Mouse (Mus musculus) cerebellum, postnatal 25 days (tissue): ENCODE measurements around the gene Hemgn.

ENCODE experiments used
- DNase-seq, 2 experiments: peaks; one replicate each; pipeline ENCODE4 v3.0.0; 2021; ENCODE audit warnings: mixed read lengths in 2 of 2

The Hemgn gene

DNA sequence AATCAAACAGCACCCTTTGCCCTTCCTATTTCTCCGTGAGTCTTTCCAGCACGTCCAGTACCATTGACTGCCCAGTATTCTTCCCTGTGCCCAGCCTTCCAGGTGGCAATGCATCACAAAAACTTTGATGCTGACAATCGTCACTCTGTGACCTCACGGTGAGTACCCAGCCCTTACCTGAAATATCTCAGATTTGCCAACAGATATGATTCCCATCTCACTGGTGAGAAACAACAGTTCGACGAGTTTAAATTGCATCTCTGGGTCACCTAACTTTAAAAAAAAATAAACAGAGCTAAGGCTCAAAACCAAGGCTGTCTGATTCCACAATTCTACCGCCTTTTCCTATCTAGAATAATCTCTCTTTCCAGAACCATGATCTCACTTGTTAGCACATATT lies at the start of gene Hemgn:
Gene Hemgn (minus strand): TSS at position 101 of the 400 bp plus-strand sequence.
- DNase-seq, result no peak

DNA sequence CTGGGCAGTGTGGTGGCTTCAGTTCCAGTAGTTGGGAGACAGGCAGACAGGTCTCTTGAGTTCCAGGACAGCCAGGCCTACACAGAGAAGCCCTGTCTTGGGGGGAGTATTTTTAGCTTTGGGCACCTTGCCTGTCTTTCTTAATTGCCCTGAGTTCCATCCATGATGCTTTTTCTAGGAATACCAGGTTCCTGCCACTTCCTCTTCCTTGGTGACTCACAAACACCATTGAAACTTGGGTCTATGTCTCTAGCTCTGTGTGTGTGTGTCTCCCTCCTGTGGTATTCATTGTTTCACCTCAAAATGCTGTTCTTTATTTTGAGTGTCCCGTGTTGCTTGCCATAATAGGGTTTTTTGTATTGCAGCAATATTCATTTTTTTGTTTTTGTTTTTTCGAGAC lies 45.1 kb upstream of the Hemgn start:
- DNase-seq, result no peak

DNA sequence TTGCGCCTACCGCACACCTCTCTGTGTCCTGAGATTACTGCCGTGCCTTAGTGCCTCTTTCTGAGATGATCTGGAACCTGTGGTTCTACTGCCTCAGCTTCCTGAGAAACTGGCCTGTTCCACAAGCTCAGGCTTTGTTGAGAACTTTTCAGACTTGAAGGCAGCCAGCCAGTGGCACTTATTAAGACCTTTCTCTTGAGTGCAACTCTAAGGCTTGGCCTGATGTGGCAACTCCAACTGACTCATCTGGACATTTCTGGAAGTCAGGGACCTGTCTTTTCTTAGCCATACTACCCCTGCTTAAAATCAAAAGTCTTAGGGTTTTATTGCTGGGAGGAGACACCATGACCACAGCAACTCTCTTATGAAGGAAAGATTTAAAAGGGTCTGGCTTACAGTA lies 43.9 kb upstream of the Hemgn start:
- DNase-seq, result no peak

DNA sequence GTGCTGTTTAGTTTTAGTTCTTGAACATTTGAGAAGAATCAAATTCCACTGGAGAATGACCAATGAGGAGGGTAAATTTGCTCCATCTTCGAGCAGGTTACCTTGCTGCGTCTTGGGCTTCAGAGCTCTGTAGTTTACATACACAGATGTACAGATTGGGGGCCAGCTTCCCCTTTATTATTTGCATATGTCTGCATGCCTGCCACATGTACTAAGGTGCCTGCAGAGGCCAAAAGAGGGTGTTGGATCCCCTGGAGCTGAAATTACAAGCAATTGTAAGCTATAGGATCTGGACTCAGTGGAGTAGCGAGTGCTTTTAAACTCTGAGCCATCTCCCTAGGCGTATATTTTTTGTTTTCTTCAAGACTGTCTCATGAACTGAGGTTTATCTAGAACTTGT lies 43.5 kb upstream of the Hemgn start:
- DNase-seq, result no peak

DNA sequence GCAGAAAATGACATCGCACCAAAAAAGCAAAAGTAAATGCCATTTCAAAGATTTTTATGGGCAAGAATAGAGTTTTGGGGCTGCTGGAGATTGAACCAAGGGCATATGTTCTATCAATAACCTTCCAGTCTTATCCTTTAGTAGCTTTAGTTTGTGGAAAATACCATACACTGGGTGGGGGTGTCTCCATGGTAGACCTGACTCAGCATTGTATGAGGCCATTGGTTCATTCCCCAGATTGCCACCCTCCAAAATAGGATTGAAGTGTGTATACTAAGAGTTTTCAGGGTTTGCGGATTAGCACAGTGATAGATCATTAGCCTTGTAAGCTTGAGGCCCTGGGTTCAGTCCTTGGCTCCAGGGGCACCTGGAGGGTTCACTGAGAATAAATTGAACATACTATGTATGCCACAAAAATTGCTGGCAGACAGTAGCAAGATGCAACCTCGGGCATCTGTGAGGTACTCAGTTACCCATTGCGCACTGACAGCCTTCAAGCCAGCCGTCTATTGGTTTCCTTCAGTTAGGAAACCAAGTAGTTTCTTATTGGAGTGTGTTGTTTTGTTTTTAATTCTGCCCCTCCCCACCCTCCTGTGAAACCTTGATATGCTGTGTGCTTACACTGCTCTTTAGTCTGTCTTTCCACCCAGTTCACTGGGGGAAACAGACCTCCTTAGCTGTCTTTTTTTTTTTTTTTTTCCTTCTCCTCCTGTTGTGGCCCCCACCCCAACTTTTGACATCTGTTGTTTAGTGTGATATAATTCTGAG lies 41.0 kb upstream of the Hemgn start:
- no peak for DNase-seq

DNA sequence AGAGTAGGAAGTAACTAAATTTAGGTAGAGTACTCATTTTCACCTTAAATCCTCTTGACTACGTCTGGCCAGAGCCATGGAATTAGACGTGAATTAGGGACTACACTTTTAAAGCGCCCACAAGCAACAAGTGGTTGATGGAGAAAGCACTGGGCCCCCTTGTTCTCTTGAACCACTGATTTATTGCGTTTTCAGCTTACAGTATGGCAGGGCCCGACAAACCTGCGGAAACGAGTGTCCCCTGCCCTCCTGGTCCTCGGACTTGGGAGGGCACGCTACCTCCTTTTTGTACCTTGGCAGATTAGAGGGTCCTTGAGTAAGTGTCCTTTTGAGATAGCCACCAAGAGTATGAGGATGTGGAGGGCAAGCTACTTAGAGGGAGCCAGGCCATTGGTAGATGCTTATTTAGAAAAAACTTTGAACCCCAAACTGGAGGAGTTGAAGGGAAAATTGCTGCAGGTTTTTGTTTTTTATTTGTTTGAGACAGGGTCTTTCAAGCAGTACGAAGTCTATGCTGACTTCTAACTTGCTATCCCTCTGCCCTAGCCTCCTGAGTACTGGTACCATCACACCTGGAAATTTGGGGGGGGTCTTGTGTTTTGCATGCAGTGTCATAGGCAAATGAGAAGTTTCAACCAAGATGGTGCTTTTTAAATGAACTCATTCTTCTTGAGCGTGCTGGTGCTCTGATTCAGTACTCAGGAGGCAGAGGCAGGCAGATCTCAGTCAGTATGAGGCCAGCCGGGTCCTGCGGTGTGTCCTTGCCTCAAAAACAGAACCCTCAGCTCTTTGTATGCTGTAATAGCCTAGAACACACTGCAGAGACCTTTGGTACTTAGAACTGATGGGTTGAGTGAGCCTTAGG lies 39.8 kb upstream of the Hemgn start:
- no peak for DNase-seq

DNA sequence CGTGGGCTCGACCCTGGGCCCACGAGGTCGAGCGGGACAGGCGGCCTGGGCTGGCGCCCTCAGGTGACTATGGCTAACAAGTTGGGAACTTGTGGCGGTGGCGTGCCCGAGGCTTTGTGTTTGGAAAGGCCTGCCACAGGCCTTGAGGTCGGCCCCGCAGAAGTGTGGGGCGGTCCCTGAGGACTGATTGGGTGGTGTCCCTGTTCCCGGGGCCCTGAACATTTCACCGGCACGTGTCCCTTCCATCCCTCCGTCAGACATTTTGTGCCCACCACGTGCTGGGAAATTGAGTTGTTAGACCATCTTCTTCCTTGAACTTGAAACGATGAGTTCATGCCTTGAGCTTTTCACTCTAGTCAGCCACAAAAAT lies 39.2 kb upstream of the Hemgn start:
- DNase-seq, result no peak

DNA sequence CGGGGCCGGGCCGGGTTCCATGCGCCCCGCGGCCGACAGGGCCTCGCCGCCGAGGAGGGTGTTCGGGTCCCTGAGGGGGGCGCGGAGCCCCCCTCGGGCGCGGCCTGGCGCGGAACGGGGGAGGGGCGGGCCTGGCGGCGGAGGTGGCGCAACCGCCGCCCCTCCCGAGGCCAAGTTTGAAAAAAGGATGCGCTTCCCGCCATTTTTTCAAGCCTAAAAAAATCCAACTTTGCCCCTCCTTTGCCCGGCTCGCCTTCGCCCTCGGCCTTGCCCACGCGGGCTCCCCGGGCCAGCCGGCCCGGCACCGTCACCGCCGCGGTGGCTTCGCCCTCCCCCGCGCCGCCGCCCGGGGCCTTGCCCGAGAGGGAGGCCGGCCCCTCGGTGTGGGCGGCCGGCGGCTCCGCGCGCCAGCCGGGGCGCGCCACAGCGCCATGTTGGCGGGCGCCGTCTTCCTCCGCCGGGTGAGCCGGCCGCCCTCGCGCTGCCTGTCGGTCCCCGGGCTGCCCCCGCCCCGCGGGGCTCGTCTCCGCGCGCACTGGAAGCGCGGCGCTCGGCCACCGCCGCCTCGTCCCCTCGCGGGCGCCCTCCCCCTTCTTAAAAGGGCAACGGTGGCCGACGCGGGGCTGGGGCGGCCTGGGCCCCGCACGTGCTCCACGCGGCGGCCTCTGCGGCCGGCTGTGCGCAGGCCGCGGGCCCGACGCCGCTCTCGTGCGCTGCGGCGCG lies 38.6 kb upstream of the Hemgn start:
- DNase-seq, result peak; percentile 82 to 88

DNA sequence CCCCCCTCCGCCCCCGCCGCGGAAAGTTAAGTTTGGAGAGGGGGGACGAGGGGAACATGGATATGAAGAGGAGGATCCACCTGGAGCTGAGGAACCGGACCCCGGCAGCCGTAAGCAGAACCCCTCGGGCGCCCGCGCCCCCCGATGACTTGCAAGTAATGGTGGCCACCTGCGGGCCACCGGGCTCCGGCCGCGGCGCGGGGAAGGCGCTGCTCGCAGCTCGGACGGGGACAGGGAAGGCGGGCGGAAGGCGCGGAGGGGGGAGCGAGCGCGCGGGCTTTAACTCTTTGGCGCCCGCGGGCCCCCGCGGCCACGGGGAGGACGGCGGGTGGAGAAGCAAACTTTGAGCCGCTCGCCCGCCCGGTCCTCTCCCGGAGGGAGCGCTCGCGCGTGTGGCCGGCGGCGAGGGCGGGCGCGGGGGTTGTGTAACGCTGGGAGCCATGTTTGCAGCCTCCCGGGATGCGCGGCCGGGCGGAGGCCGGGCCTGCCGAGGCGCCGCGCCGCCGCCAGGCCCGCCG lies 38.0 kb upstream of the Hemgn start:
- peak; percentile 85 to 88 for DNase-seq

DNA sequence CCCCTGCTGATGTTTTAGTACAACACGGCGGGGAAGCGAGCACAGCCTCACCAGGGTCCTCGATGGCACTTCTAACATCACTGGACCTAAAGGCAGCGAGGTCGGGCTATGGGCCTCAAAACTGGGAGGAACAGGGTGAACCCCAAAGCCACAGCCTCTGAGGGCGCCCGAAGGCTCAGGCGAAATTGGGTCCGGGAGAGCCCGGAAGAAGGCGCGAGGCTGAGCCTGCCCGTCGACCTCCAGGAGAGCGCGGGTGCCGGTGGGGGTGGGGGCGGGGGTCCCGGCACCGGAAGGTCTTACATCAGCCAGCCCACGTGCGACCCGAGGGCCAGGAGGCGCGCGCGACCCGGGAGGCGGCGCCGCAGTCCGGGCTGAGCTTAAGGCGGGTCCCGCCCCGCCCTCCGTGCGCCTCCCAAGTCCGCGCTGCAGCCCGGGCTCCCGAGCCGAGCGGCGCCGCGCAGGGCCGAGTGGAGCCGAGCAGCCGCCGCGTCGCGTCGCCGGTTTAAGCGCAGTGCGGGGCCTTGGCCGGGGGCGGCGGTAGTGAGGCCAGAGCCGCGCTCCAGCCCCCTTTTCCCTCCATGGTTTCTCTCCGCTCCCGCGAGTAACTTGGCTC lies 37.3 kb upstream of the Hemgn start, which contains the start of gene Anp32b:
Gene Anp32b (plus strand): TSS at position 384 of the 613 bp plus-strand sequence.
- peak; percentile 96 to 97 for DNase-seq

DNA sequence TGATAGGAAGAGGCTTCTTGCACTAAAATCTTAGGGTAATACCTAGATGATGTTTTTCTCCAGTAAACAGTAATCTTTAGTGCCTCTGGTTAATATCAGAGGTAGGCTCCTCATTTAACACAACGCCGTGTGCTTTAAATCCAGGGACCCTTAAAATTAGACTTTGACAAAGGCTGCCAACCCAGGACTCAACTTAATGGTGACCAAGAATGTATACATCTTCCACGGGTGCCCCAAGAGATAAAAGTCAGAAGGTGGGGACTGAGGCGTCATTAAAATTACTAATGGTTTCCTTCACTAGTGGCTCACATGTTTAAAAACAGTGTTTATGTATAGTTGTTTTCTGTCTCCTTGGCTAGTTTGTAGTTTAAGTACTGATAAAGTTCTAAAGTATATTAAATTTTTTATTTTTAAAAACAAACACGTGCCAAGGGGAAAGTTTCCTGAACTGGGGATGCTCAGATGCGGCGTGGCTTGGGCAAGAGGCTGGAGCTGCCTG lies 36.8 kb upstream of the Hemgn start:
- DNase-seq, result no peak

DNA sequence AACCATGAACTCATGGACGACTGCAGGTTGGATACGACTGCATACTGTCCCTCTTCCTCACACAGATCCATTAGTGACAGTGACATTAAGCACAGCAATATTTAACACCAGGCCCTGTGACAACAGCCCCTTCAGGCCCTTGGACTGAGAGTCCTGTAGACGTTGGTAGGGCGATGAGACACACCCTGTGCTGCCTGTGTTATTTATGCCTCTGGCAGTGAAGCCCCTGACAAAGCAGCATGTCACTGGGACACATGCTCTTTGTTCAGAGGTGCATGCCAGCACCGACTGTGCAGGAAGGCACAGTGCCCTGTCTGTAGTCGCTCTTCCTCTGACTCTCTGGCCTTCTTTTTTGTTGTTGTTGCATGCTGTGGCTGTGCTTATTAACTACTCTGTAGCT lies 35.6 kb upstream of the Hemgn start:
- peak; percentile 80 to 85 for DNase-seq

DNA sequence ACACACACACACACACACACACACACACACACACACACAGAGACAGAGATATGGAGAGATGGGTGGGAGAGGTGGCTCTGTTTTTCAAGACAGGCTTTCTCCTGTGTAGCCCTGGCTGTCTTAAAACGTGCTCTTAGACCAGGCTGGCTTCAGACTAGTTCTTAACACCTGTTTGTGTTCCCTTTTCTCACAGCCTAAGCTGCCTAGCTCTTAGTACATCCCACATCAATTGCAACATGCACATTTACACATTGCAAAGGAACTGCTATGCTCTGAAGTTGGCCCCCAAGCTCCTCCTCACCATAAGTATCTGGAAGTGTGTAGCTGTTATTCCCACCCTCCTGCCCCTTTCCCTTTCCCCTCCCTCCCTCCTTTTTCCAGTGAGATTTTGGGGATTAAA lies 34.2 kb upstream of the Hemgn start:
- DNase-seq, result no peak

DNA sequence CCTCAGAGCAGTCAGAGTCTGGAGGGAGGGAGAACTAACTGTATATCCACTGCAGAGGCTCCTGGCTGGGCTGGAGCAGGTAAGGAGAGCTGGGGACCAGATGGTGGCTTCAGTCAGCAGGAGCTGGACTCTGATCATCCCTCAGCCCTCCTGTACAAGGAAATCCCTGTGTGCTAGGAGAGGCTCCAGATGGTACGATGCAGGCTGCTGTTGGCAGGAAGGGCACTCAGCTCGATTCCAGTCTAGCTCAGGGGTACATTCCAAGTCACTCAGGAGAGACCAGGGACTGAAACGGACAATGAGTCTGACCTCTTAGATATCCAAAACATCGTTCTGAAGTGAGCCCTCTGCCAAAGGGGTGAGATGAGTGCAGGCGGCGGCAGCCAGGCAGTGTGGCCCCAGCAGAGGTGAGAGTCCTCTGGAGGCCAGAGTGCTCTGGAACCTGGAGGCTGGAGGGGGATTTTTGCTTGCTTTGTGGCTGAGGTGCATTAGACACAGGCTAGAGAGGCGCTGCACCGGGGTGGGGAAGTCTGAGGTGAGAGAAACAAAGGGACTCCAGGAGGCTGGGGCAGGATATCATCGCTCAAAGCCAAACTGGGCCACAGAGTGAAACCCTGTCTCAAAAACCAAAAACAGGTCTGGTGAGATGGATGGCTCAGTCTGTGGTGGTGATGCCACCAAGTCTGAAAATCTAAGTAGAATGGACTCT lies 32.1 kb upstream of the Hemgn start:
- peak; percentile 82 to 83 for DNase-seq

DNA sequence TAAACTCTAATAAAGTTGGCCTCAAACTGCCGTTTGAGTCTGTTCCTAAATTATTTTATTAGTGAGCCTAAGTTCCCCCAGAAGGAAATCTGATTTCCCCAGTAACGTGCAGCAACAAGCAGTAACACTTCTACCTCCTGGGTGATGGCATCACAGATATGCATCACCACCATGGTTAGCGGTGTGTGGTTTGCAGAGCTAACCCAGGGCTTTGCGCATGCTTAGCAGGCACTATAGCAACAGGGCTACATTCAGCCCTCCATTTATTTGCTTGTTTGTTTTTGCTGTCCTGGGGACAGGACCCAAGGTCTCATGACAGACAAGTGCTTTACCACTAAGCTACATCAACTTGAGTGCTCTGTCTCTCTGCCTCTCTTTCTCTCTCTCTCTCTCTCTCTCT lies 29.2 kb upstream of the Hemgn start:
- DNase-seq, result no peak

DNA sequence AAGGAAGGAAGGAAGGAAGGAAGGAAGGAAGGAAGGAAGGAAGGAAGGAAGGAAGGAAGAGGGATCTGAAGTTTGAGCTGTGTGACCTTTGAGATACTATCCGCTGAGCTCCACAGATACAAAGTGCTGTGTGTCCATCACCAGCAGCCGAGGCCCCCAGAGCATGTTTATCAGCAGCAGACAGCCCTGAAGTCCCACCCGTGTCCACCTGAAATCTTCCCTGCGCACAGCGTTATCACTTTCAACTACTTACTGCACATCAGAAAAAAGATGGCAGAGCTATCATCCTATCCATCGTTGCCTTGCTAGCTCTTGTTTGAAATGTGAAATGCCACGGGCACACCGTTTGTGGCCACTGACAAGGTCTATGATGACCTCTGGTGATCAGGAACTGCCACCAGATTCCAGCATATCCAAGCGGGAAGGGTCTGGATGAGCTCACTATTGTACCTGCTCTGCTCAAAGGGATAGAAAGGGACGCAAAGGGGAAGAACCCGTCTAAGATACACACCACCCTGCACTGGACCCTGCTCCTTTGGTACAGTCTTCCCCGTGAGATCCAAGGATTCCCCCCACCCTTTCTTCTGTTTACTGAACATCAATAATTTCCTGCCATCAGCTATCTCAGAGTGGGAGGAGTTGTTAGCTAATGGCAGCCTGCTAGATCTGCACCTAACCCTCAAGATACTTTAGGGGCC lies 19.2 kb upstream of the Hemgn start:
- no peak for DNase-seq

DNA sequence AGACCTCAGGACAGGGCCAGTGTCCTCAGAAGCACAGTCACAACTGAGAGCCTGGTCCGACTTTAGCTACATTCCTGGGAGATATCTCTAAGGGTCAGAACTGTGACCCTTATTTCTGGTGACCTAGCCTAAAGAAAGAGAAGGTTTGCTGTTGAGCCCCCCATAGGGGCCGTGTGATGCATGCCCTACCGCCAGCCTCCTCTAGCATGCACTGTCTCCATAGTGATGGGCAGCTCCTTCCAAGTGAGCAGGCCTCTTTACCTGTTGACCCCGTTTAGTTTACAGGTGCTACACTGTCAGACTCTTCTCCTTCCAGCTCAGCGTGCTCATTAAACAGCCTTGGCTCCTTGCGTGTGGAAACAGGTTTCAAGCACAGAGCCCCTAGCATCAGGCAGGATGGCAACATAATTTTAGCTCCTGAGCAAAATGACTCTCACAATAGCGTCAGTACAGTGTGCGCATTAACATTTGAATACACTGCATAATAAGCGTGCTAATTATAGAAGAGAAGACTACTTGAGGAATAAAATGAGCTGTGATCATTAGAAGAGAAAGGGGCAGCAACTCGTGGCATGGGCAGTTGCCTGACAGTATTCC lies 15.7 kb upstream of the Hemgn start:
- DNase-seq, result no peak

DNA sequence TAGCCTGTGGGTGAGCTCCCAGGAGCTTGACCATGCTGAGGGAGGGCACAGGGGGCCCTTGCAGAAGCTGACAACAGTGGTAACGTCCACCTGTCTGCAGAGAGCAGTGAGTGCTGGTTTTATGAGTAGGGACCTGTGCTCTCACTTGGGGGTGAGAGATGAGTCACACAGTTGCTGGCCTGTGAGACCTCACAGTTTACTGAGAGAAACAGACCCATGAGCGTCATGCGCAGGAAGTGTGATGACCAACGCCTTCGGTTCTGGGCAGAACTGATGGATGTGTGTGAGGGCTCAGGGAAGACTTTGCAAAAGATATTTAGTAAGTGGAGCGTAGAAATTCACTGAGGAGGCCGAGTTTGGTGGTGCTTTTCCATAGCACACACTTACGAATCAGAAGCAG lies 9.3 kb upstream of the Hemgn start:
- DNase-seq, result no peak

DNA sequence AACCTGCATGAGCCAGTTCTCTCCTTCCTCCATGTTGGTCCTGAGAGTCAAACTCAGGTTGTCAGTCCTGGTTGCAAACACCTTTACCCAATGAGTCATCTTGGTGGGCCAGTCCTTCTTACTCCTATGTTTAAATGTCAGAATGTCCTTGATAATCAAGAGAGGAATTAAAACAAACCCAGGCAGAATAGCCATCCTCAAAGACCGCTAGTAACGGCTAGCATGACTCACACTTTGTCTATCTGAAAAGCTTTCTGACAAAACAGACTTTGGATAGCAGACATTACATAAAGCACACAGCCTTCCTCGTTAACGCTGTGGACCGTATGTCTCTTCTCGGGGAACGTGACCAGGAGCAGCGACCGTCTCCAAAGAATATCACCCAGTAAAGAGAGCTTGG lies 5.5 kb upstream of the Hemgn start:
- DNase-seq, result no peak

DNA sequence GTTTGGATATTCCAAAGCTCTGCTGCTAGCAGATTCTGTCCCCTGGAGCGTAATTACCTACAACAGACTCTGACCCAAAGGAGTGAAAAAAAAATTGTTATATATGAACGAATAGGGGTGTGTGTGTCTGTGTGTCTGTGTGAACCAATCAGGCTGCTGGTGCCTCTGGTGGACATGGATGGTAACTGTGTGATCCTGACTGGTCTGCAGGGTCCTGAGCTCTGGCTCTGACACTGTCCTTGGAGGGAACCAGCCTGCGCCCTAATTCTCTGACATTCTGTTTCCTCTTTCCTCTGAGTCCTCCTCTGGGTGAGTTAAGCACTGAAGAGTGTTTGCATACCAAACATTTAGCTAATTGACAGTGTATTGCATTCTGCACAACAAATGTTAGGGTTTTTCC lies 4.2 kb upstream of the Hemgn start:
- DNase-seq, result peak; percentile 17 to 35

DNA sequence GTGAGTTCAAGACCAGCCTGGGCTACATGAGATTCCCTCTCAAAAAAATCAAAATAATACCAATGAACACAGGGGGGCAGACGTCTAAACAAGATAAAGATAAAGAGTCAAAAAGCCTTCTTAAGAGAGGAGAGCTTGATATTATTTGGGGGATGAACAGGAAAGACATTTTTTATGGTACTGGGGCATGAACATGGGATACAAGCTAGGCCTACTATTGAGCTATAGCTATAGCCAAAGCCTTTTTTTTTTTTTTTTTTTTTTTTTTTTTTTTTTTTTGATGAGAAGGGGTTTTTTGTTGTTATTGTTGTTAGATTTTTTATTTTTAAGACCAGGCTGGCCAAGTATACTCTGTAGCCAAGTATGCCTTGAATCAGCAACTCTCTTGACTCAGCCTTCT lies 1.2 kb downstream of the Hemgn start:
- DNase-seq, result no peak
